Mouse (Mus musculus) urinary bladder, postnatal 25 days (tissue): ENCODE results near the gene Hdgfl2.
"Not testable (repeated sequence)": the region's sequence is repeated elsewhere in the genome, so short reads cannot be mapped to it uniquely, and the experiment has no call there.

Experiments used
- DNase-seq: peaks from one replicate; pipeline ENCODE4 v3.0.0; 2022; ENCODE audit warnings: low spot score

The Hdgfl2 gene

DNA sequence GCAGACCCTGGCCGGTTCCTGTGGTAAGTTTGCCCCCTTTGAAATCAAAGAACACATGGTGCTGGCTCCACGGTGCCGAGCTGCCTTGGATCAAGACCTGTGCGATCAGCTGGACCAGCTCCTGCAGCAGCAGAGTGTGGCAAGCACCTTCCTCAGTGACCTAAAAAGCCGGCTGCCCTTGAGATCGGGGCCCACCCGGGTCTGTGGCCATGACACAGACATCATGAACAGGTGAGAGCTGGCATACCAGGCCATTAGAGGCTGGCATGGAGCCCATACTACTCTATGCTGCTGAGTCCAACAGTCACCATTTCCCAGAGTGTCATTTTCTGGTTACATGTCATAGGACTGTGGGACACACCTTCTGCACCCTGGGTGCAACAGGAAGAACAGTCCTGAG is 17.4 kb upstream of the Hdgfl2 start:
- DNase-seq: no peak

DNA sequence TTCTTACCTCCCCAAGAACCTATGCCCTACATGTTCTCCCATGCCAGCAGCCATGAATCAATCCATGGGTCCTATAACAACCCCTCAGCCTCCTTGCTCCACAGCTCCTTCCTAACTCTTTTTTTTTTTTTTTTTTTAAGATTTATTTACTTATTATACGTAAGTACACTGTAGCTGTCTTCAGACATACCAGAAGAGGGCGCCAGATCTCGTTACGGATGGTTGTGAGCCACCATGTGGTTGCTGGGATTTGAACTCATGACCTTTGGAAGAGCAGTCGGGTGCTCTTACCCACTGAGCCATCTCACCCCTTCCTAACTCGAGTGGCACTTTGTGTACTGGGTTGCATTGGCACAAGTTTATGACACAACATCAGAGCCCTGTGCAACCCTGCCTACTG is 13.7 kb upstream of the Hdgfl2 start:
- DNase-seq: not testable (repeated sequence)

DNA sequence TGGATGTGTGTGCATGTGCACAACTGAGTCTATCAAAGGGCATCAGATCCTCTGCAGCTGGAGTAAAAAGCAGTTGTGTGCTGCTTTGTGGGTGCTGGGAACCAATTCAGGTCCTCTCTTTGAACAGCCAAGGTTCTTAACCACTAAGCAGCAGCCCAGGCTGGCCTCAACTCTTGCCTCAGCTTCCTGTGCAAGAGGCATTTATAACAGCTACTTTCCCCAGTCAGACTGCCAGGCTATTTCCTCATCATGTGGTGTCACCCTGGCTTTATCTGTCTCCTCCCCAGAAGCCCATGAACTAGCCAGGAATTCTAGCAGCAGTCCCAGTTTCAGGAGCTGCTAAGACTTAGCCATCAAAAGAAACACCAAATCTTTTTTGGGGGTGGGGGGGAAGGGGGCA is 13.0 kb upstream of the Hdgfl2 start:
- DNase-seq: no peak

DNA sequence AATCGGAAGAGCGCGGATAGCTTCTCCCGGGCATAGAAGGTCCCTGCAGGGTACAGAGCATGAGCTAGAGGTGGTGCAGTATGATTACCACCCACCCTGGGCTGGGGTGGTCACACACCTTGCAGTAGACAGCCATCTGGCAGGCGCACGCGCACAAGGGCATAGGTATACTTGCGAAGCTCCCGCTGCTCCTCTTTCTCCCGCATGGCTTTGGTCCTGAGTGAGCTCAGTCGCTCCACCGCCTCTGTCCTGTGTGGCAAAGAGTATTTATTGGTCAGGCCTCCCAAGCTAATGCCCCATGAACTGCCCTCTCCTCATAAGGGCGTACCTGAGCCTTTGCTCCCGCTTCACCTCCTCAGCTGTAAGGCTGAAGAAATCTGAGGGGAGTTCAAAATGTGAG is 10.4 kb upstream of the Hdgfl2 start:
- DNase-seq: no peak

- no peak for DNase-seq
Measured at GRCm38 (mm10) chr17:56071126-56071525, 8.3 kb upstream of the Hdgfl2 start.

DNA sequence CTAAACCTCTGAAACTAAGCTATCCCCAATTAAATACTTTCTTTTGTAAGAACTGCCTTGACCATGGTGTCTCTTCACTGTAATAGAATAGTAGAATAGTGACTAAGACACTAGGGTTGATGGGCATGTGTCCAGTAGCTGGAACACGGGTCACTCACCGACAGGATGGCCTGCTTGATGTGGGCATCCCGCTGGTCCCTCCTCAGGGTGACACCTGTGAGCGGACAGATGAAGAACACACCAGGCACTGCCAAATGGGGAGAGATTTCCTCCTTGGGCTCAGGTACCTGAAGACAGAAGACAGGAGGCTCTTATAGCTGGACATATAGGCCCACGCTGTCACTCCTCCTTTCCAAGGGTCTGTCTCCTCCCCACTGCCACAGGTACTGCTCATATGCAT is 7.2 kb upstream of the Hdgfl2 start:
- no peak for DNase-seq

DNA sequence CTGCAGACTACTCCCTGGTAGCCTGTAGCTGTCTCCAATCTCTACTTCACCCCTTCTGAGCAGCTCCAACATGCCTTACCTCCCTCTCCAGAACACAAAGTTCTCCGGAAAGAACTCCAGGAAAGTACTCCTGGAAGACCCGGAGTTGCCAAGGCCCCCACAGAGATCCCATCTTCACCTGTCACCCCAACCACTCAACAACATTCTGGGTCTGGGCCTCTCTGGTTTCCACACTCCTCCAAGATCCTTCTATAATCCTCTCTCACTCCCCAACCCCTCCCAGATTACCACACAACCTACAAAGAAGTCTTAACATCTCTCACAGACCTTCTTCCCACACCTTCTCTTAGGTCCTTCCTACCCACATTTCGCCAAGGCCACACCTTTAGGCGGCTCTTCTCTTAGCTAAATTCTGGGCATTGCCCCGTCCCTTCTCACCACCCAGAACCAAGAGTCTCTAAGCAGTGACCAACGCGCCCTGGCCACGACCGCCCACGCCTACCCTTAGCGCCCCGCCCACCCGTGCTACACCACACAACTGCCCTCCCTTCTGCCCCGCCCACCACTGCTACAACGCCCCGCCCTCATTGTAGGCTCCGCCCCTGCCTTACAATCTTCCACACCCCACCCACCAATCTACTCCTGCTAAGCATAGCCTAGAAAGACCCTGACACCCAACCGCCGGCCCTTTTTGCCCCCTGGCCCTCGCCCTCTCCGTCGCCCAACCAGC is 5.2 kb upstream of the Hdgfl2 start:
- DNase-seq: peak; percentile 86

- DNase-seq: peak; percentile 96
Measured at GRCm38 (mm10) chr17:56074827-56075208, 4.6 kb upstream of the Hdgfl2 start, which contains the start of gene Ubxn6. Gene Ubxn6, minus strand, starts transcription at chr17:56075028.

- DNase-seq: no peak
Measured at GRCm38 (mm10) chr17:56077523-56077922, 1.9 kb upstream of the Hdgfl2 start.

GRCm38 (mm10) chr17:56078361-56078760 is 1.1 kb upstream of the Hdgfl2 start:
- DNase-seq: not testable (repeated sequence)

GRCm38 (mm10) chr17:56079921-56080320 is 487 bp downstream of the Hdgfl2 start:
- DNase-seq: no peak

GRCm38 (mm10) chr17:56080781-56081585 is 1.5 kb downstream of the Hdgfl2 start:
- DNase-seq: no peak

GRCm38 (mm10) chr17:56092312-56092711 is 12.9 kb downstream of the Hdgfl2 start:
- no peak for DNase-seq

- no peak for DNase-seq
Measured at GRCm38 (mm10) chr17:56092794-56093193, 13.4 kb downstream of the Hdgfl2 start.

- no peak for DNase-seq
Measured at GRCm38 (mm10) chr17:56096883-56097282, 17.4 kb downstream of the Hdgfl2 start.

- no peak for DNase-seq
Measured at GRCm38 (mm10) chr17:56098180-56098579, 18.7 kb downstream of the Hdgfl2 start.

DNA sequence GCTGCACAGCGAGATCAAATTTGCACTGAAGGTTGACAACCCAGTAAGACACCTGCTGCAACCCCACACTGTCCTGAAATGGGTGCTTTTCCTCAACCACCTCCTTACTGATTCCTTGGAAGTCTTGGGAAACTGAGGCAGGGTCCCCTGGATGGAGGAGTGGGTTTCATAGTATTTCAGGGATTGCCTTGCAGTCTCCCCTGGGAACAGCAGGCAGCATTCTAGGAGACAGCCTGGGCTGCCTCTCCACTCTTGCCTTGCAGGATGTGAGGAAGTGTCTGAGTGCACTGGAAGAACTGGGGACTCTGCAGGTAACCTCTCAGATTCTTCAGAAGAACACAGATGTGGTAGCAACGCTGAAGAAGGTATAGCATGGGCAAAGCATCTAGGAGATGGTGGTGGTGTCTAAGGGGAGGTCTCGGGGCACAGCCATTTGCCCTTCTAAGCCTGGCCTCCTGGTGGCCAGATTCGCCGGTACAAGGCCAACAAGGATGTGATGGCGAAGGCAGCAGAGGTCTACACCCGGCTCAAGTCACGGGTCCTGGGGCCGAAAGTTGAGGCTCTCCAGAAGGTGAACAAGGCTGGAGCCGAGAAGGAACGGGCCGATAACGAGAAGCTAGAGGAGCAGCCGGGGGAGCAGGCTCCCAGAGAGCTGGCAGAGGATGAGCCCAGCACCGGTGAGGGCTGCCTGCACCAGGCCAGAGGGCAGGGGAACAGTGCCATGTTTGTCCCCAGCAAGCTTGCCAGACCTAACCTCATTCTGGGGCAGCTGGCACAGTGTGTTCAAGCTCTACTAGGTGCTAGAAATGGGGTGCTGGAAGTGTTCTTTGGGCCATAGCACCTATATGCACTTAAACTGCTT is 19.5 kb downstream of the Hdgfl2 start:
- DNase-seq: no peak

GRCm38 (mm10) chr17:56100811-56101210 is 21.4 kb downstream of the Hdgfl2 start:
- DNase-seq: no peak

GRCm38 (mm10) chr17:56102158-56102557 is 22.7 kb downstream of the Hdgfl2 start:
- DNase-seq: no peak

- no peak for DNase-seq
Measured at GRCm38 (mm10) chr17:56102927-56103326, 23.5 kb downstream of the Hdgfl2 start.

DNA sequence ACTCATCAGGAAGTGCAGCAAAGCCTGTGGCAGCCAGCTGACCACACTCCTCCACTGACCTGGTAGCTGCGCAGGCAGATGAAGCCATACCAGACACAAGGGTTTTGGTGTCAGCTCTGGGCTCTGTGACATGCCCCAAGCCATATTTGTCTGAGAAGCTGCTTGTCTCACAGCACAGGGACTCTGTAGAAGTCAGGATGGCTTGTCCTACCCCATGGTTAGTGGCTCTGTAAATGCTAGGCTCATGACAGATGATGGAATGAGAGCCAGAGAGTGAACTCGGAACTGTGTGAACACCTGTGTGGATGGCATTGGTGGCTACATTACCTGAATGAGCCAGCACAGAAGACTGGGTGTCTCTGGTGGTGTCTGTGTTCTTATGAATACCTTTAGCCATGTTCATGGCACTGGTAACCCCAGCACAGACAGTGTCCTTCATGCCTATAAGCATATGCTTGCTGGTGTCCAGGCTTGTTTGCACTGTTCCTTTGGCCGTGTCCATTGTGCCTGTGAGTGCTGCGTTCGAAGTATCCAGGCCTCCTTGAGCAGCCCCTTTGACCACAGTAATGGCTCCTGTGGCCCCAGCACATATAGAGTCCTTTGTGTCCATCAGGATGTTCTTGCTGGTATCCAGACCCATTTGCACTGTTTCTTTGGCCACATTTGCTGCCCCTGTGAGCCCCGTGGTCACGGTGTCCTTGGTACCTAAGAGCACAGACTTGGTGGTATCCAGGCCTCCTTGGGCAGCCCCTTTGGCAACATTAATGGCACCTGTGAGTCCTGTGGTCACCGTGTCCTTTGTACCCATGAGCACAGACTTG is 24.2 kb downstream of the Hdgfl2 start:
- DNase-seq: no peak

DNA sequence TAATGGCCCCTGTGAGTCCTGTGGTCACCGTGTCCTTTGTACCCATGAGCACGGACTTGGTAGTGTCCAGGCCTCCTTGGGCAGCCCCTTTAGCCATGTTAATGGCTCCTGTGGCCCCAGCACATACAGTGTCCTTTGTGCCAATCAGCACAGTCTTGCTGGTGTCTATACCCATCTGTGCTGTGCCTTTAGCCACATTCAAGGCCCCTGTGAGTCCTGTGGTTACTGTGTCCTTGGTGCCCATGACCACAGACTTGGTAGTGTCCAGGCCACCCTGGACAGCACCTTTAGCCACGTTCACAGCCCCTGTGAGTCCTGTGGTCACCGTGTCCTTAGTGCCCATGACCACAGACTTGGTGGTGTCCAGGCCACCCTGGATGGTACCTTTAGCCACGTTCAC is 25.4 kb downstream of the Hdgfl2 start:
- DNase-seq: not testable (repeated sequence)
